Mouse (Mus musculus) gastrocnemius, adult 18-20 months (tissue): ENCODE measurements around the gene Camk1d. TPM values are rescaled to one million over a fixed set of nuclear protein-coding genes. Genes with fewer than 3 reads are reported as not detected.

Experiments used
- DNase-seq: peaks from one replicate; pipeline ENCODE4 v3.0.0; 2021; ENCODE audit warnings: low spot score
- total RNA-seq, 2 experiments: library from RNA; stranded (reverse); gene quantifications; 2 replicates each; pipeline ENCODE4 v1.2.3; 2021

The Camk1d gene
- total RNA-seq, 2 experiments from 2014 or later, result 0.82 to 2.0 TPM

DNA sequence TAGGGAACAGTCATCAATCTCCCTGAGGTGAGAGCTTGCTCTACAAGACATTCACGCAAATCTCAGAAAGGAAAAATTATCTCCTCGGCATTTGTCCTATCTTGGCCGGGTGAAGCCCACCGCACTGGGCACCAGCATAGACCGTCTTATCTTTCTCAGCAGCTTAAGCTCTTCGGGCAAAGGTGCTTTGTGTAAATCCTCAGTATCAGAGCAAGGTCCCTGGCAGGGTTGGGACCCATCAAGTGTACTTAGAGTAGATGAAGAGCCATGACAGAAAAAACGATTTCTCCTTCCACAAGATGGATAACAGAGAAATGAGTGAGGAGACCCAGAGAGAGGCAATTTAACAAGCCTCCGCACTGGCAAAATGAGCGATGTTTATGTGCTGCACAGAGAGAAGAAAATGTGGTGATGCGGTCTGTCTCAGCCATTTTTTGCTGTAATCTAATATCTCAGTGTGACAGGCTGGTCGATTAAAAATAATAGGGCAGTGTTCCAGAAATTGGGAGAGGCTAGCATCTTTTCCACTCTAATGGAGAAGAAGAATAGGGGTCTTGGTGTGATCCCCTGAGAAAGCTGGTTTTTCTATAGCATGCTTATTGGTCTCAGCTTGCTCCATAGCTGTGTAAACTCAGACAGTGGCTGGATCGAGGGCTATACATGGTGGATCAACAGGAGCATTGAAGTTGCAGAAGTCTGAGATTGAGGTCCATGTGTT, 386.6 kb downstream of the Camk1d start:
- DNase-seq, result no peak

DNA sequence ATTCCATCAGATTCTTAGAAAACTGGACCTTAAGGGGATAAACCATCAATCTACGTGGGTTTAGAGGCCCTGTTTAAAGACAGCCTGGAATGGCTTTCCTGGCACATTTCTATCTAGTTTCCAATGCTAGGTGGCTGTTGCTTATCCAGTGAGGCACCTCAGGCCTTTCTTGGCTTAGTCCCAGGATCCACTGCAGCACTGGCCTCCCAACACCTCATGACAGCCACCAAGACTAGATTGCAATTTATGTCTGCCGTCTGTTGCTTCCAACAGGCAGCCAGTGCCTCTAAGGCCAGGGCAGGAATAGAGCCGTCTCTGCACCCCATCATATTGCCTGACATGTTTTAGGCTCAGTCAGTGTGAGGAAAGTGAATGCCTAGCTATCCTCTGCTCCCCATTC, 389.5 kb downstream of the Camk1d start:
- DNase-seq, result no peak

DNA sequence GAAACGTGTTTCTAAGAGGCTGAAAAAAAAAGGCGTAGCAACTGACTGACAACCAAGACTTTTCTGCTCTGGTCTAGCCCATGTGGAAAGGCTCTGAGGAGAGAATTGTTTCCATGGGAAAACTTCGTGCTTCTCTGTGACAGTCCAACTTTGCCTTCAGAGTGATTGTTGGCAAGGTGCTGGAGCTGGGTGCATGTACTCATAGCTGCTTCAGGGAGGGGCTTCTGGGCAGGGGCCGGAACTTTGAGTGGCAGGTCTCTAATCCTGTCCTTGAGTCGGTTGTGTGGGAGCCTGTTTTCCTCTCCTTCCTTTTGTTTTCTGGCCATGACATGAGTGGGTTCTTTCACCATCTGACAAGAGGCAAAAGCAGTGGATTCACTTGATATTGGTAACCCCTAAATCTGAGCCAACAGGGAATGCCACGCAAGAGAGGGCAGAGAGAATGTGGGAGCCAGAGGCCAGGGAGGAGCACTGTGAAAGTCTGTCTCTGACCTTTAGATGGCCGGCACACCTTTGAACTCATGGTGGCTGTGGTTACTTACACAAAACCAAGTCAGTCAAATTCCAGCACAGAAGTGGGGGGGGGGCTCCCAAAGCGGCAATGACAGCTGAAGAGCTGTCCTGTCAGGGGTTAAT, 392.5 kb downstream of the Camk1d start:
- DNase-seq, result no peak

DNA sequence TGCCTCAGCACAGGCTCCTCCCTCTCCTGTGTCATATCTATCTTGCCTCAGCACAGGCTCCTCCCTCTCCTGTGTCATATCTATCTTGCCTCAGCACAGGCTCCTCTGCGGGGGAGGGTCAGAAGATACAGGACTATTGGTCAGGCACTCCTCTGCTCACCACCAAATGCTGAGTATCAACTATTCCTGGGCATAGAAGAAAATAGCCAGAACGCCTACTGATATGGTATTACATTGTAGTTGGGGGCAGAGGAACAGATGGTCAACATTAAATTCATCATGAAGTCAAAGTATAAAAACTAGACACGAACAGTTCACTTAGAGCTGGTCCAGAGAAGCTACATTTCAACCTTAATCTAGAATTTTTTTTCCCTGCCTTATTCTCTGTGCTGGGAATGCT, 395.2 kb downstream of the Camk1d start:
- DNase-seq, result no peak

DNA sequence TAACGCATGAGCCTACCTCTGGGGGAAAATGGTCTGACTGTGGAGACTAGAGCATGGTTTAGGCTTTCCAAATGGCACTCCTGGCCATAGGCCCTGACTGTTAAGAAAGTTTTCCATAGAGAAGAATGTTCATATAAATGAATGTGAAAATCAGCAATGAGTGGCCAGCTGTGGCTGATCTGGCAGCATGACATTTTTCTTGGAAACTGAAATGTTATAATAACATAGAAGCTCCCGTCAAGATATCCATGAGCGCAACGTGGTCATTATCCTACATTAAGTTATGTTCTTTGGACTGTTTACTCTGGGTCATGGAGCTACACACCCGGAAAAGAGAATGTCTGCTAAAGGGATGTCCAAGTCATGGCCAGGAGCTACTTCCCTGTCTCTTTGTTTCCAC, 397.6 kb downstream of the Camk1d start:
- no peak for DNase-seq

DNA sequence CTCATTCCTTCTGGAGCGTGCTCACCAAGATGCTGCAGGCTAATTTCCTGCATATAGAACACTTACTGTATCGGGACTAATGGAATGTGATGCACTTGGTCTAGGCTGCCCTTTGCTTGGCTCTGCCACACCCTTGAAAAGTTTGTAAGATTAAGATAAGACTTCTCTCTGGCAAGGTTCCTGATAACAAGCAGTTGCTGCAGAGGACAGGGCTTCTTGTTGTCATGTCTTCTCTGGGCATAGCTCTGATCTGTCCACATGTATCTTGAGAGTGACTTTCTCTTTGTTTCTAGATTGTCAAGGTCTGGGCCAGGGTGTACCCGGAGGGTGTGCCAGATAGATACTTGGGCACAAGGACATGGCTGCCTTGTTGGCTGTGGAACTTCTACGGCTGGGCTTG, 398.1 kb downstream of the Camk1d start:
- no peak for DNase-seq

DNA sequence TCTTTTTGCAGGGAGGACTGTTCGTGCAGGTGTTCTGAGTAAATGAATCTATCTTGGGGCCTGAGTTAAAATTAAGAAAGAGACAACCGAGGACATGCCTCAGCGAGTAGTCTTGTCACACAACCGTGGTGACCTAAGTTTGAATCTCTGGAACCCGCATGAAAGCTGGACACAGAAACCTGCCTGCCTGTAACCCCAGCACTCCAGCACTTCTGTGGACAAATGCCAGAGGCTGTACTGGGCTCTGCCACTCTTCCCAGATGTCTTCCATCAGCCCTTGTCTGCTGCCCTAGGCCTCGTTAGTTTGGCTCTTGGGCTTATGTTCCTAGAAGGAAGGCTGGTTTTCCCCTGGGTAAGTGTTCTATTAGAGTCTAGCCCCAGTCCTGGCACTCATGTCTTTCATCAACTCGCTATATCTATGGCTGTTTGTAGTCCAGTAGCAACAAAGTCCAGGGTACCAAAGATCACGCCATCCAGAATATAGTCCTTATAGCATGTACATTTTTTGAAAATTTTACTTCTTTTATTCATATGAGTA, 399.0 kb downstream of the Camk1d start:
- no peak for DNase-seq

DNA sequence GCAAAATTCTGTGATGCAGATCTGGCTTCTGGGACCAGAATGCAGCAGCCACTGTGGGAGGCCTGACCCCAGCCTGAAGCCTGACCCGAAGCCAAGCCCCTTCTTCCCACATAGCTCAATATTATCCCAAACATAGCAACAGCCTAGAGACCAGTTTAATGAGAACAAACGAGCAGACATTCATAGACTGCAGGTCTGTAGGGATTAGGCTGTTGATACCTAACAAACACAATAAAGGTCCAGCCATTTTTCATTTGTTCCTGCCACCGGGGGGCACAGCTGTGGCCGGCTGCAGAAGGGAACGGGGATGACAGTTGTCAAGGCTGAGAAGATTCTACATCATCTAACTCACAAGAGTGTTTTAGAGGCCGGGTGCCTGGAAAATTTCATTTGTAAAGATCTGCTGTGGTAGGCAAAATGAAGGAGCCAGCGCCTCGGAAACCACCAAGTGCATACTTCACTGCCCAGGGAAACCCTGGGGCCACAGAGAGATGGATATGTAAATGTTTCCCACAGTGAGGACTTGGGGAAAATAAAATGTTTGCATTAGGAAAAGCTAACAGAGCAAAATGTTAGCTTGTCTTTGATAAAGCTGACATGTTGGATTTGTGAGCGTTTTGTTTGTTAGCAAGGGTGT, 399.7 kb downstream of the Camk1d start:
- DNase-seq, result no peak

DNA sequence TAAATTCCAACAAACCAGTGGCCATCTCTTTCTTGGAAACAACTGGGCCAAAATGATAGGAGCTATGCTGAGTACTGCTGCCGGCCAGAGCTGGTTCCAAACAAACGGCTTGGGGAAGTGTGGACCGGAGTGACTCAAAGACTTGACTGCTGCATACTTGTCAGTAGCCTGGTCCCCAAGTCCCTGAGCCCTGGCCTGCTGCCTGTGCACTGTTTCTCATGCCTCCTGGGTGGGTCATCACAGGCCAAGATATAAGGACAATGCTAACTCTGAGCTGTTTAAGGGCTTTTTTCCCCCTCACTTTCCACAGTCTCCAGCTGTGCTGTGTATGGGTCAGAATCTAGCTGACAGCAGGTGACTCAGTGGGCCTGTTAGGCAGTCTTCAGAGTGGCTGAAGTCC, 409.2 kb downstream of the Camk1d start:
- DNase-seq, result no peak

DNA sequence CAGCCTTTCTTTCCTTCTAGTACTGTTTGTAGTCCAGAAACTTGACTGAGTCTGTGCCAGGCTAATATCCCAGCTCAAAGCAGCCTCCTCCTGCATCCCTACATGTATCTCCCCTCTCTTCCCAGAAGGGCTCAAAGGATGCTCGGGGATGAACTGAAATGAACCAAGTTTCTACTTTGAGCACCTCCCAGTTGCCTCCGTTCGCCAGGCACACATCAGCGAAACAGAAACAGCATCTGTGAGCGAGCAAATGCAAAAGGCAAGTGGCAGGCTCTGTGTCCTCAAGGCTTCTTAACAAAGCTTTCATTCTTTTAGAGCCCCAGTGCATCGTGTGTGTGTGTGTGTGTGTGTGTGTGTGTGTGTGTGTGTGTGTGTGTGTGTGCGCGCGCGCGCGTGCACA, 409.9 kb downstream of the Camk1d start:
- no peak for DNase-seq

DNA sequence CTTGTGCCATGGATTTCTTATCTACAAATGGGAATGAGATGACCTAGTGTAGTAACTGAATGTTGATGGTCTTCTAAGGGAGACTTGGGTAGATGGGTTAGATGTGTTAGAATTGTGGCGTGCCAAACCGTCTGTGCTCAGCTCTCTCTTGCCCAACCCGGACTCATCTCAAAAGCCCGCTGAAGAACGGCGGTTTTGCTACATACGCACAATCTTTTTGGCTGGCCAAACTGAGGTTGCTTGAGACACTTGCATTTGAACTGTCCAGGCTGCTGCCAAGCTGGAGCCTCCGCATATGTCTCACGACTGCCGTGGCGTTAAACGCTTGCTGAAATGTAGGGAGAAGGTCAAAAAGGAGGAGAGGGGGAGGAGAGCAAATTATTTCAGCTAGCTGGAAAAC, 413.0 kb downstream of the Camk1d start:
- no peak for DNase-seq

DNA sequence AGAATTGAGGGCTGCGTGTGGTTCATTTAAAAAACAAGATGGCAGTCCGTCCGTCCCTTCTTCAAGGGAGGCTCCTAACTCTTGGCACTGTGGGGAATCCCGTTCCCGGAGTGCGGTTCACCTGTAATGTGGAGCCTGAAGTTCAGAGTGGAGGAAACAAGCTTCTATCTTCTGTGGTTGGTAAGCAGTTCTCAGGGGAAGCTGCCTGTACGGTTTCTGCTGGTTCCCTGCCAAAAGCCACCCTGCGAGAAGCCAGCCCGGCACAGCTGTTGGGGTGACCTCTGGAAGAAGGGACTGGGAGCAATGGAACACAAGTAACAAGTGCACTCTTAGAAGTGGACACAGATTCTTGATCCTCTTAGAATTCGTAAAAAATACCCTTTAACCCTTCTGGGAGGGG, 416.2 kb downstream of the Camk1d start:
- peak; percentile 30 for DNase-seq

DNA sequence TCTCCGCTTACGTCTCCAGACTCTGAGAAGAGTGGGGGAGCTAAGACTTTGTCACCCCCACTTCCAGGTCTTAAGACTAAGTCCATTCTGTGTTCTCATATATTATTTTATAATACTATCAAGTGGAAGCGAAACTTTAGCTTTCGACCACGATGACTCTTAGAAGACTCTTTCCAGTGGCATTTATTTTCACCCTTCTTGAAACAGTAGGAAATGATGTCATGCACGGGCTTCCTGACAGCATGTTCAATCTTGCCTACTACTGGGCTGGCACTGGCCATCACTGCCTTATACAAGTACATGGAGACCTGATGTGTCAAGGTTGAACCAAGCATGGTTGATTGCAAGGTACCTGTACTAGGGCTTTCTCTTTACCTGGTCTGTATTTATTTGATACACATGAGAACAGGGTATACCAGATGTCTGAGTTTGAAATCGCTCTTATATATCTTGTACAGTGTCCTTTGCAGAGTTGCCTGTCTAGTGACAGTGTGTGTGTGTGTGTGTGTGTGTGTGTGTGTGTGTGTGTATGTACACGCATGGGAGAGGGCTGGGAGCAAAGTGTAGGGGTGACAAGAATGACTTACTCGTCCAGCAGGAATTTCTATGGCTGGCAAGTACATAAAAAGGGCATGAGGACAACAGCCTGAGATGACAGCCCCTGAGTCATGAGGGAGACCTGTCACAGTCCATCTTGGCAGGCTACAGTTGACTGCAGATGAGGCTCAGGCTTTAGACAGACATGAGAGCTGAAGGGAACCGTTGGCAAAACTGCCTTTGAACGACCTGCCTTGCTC, 417.4 kb downstream of the Camk1d start:
- no peak for DNase-seq

DNA sequence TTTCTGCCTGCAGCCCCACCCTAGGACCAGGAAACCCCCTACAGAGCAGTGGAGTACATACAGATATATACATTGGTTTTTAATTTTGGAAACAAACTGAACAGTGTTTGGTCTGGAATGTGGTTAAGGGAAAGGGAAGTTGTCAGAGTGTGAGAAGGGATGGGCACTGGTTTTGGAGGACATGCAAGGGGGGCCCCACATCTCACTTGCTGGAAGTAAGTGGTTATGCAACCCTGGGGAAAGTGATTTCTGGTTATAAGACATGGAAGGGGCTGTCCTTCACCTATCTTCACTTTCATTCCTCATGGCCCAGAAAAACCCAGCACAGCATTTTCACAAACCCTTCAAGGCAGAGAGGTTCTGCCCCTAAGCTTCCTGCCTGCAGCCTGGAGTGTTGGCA, 419.2 kb downstream of the Camk1d start:
- DNase-seq, result no peak

DNA sequence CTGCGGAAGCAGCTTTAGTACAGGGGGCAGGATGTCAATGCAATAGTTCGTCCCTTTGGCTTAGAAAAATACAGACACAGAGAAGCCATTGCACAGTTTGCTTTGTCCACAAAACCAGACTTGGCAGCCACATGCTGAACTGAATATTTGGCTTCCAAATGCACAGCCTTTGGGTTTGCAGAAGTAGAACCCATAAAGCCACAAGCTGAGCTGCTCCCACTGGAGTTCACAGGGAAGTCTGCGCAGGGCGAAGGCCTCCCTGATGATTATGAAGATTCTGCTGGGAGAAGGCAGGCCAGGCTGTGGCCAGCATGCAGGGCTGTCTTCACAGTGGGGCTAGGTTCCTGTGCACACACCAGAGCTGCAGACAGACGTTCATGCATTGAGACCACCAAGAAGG, 419.9 kb downstream of the Camk1d start:
- peak; percentile 11 for DNase-seq

DNA sequence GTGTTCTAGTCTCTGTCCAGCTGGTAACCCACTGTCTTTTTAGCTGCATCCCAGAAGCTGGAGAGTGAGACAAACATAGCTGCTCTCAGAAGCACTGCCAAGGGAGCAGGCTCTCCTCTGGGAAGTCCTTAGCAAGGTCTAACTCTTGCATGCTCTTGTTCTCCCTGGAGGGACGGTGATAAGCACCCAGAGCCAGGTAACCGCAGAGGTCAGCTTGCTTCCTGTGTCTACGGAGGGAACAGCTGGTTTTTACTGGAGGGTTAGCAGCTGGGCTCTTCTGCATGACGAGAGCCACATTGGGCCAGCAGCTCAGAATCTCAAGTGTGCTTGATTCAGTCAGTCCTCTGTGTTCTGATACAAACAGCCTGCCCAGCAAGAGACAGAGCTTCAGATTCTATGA, 425.7 kb downstream of the Camk1d start:
- no peak for DNase-seq

DNA sequence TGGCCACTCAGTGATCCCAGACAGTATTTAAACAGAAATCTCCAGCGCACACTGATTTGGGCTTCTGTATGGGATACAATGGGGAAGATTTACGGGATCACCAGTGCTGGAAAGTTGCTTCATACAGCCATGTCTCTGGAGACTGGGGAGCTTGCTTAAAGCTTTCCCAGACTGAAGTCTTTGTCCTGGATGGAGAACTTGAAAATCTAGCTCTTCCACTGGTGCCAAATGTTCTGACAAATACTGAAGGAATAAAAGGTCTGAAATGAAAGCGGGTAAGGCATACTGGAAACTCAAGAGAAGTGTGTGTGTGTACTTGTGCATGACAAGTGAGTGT, 427.3 kb downstream of the Camk1d start:
- peak; percentile 14 for DNase-seq

DNA sequence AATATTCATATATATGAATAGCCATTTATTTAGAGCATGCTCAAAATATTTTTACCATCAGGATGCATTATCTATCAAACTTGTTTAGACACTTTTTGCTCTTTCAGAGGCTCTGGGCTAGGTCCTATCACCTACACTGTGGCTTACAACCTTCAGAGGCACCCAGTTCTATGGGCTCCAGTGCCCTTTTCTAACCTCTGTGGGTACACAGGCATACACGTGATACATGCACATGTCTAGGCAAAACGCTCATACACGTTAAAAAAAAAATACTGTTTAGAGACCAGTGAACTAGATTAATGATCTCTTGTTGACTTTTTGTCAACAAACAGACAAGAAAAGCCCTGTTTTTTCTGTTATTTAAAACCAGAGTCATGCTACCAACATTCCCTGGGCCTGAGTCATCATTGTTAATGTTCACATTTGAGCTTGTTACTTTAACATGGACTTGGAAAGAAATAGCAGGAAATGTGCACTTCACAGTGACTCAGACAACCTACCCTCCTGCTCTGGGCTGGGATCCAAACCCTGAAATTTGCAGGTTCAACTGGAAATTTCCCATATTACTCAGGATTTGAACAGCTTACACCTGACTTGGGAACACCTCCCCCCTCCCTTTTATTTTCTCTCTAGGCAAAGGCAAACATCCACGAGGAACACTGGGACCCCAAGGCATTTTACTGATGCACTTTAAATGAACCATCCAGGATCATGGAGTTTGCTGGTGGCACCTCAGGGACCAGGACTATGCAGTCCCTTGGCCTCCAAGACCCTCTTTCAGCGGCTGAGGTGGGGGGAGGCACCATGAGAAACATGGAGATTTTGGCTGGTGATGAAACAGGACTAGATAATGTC, 427.9 kb downstream of the Camk1d start:
- peak; percentile 9 for DNase-seq

DNA sequence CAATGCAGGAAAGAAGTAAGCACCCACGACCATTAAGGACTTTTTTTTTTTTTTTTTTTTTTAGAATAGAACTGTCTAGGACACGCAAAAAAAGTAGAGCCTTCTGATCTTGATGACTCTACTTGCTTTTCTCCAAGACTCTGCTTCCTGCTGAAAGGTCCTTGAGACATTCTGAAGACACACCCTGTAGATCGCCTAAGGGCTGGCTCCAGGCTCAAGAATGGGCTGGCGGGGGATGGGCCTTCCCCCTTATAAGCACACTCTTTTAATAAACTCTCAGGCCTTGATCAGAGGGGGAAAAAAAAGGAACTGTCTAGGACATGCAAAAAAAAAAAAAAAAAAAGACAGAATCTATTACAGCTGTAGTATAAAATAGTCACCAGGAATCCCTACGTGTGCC, 430.0 kb downstream of the Camk1d start:
- no peak for DNase-seq

DNA sequence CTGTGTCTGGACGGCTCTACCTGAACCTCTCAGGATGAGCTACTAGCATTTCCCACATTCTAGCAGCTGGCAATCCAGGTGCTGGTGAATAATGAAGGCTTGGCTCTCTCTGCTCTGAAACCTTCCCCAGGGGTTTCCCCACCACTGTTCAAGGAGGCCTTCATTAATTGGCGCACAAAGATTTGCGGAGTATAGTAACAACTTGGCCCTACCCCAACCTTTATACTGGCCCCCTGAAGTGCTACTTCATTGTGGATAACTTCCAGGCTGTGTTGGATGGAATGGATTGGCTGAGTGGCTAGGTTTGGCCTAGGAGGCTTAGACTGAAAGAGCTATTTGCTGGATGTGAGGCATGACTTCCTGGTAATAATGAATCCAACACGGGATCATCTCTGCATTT, 431.7 kb downstream of the Camk1d start:
- DNase-seq, result no peak

DNA sequence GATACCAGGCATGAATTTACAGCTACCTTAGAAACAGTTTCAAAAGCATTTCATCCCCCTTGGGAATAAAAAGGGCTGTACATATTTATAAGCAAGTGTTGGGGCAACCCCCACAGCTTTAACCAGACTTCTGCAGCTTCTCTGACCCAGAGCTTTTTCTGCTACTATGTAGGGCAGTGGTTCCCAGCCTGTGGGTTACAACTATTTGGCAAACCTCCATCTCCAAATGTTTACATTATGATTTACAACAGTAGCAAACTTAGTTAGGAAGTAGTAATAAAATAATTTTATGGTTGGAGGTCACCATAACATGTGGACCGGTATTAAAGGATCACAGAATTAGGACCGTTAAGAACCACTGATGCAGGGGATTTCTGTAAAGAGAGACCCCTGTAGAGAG, 446.3 kb downstream of the Camk1d start:
- DNase-seq, result no peak
